Mouse (Mus musculus): Measurements from ENCODE around the gene 2010300C02Rik.
"Not testable (repeated sequence)": the region's sequence is repeated elsewhere in the genome, so short reads cannot be mapped to it uniquely, and the experiment has no call there.

Gene 2010300C02Rik

DNA sequence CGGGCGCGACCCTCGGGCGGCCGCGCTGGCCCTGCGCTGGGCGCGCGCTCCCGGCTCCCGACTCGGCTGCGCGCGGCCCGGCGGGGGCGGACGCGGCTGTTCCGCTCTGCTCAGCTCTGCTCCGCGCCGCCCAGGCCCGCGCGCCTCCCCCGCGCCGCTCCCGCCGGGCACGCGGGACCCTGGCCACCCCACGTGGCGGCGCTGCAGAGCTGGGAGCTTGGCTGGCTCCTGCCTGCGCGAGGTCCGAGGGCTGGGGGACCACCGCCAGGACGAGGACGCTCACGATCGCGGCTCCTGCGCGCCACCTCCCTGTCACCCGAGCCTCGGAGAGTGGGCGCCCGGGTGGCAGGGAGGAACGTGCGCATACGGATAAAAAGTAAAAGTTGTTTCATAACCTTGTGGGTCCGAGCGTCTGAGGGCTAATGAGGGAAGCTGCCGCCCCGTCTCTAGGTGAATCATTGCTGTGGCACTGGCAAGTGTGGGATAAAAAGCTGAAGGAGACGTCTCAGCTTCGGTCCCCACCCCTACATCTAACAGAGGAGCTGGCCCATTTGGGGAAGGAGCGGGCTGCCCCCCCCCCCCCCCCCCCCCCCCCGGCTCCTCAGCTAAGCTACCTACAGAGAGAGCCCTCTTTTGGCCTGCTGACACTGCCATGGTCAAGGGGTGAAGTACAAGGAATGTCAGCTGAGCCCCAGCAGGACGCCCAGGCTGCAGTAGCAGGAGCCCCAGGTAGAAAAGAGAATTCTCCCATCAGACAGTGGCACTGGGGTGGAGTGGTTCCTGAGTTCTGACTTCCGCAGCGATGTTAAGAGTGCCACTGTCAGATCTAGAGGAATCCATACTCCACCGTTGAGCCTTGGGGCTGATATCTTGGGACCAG is at the start of gene 2010300C02Rik:
TSS of gene 2010300C02Rik (minus strand) at position 325 of the 880 bp plus-strand sequence.
- peak; percentile 30 for DNase-seq (ENCODE audit: low read depth, low spot score)

DNA sequence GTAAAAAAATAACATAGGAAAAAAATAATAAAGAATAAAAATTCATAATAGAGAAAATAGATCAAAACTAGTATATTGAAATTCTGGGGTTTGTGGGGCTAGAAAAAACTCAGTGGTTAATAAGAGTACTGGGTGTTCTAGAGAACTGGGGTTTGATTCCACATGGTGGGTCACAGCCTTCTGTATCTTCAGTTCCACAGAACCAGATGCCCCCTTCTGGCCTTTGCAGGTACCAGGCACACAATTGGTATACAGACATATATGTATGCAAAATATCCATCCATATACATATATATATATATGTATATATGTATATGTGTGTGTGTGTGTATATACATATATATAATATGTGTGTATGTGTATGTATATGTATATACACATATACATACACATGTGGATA is 39.5 kb upstream of the 2010300C02Rik start:
- no peak for DNase-seq (ENCODE audit: low read depth, low spot score)

DNA sequence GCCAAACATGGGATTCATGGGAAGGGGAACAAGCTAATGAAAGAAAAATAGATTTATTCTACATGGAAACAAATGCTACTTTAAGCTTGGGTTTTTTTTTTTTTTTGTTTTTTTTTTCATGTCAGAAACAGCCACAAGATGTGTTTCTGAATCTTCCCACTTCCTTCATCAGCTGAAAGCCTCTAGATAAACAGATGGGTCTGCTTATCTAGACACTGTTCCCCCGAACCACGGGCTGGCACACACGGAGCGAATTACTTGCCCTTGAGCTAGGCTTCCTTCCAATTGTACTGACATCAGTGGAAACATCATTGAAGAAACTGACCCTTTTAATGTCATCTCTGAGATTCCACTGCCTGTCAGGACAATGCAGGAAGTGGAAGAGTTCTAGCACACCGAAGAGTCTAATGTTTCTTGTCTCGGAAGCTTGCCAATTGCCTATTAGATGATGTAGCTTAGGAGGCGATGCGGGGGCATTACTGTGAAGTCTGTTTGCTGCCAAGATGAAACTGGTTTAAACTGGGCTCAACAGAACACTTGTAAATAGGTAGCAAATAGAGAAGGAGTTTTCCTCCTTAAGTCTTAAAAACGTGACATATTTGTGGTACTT is 24.9 kb upstream of the 2010300C02Rik start:
- no peak for DNase-seq (ENCODE audit: low read depth, low spot score)

DNA sequence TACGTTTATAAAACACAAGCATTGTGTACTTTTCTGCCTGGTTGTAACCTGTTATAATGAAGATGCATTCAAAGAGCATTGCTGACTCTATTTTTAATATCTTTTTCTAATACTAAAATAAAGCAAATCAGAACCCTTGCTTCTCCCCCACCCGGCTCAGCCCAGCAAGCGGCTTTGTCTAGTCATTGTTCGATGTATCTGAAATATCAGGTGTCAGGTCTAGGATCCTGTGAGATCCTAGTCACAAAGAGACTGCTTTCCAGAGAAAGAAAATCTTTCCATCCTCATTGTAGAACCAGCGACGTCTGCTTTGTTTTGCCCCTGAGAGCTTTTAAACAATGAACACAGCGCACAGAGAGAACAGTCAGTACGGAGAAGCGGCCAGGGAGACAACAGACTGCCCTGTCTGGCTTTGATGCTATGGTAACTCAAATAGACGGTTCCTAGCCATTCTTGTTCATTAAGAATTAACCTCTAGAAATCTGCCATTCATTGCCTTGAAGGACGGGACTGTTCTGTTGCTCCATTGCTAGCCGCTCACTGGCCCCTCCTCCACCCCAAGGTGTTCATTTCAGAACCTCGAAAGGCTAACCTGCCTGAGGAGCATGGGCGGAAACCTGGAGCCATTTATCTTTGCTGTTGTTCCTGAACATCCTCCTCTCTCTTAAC is 22.9 kb upstream of the 2010300C02Rik start:
- DNase-seq (ENCODE audit: low read depth, low spot score), result no peak

DNA sequence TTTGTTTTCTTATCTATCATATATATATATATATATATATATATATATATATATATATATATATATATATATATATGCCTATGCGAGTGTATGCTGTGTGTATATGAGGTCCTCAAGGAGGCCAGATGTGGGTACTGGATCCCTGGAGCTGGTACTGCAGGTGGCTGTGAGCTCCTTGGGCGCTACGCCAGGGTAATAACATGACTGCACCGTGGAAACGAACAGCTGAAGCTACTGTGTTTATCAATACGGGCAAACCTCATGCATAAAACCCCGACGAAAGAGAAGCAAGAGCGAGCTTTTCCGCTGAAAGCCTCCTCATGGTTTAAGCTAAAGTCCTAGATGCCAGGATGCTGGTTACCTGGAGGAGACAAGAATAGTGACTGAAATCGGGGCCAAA is 22.2 kb upstream of the 2010300C02Rik start:
- DNase-seq (ENCODE audit: low read depth, low spot score), result no peak

DNA sequence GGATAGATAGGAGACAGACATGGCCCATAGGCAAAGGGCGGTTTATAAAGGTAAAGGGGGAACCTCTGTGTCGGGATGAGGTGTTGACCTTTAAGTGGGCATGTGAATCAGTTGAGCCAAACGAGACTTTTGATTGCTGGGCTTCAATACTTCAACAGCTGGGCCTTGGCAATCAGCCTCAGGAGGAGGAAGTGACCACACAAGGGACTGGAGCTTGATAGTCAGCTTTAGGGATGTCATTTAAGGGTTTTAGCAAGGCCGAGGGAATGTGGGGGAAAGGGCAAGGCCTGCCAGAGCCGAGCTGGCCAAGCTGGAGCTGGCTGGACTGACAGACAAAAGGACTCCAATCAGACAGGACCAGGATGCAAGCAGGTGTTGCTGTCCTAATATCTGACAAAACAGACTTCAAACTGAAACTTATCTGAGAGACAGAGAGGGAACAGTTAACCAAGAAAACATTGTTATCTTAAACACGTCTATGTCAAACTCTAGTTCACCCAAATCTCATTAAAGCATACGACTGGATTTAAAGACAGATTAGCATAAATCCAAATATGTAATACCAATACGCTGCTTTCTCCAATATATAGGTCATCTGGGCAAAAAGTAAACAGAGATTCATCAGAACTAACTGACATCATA is 20.4 kb upstream of the 2010300C02Rik start:
- DNase-seq (ENCODE audit: low read depth, low spot score), result no peak

DNA sequence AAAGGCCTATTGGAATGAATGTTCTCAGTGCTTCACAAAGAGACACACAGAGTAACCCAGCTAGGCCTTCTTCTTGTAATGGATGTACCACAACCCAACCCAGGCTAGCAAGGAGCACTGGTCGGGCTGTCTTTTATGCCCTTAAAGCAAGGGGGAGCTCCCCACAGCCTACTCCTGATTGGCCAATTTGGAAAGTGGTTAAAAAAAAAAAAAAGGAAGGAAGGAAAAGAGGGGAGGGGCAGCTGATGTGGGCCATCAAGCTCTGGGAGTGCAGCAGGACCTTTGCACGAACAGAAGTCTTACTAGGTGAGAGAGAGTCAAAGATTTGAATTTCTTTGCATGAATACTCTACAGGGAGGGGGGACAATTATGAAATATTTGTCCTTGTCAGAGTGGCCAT is 19.0 kb upstream of the 2010300C02Rik start:
- DNase-seq (ENCODE audit: low read depth, low spot score), result no peak

DNA sequence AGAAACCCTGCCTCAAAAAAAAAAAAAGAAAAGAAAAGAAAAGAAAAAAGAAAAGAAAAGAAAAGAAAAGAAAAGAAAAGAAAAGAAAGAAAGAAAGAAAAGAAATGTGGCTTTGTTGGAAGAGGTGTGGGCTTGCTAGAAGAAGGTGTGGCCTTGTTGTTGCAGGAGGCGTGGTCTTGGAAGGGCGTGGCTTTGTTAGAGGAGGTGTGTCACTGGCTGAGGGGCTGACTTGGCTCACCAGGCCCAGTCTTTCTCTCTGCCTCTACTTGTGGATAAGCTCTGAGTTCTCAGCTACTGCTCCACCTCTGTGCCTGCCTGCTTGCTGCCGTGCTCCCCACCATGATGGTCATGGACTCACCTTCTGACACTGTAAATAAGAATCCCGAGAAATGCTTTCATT is 17.2 kb upstream of the 2010300C02Rik start:
- DNase-seq (ENCODE audit: low read depth, low spot score), result no peak

DNA sequence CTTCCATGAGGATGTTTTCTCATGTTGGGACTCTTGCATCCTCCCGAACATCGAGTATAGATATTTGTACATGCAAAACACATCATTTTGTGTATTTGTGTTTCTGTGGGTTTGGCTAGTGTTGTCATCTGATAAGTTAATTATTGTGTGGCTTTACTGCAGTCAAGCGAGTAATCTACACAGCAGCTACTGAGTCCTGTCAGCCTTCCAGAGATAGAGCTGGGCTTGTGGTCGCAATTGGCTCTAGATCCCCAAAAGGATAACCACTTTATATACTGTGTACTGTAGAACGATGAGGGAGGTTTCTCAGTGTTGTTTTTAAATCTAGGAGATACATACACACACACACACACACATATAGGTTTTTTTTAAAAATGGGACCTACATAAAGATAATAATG is 16.0 kb upstream of the 2010300C02Rik start:
- DNase-seq (ENCODE audit: low read depth, low spot score), result no peak

DNA sequence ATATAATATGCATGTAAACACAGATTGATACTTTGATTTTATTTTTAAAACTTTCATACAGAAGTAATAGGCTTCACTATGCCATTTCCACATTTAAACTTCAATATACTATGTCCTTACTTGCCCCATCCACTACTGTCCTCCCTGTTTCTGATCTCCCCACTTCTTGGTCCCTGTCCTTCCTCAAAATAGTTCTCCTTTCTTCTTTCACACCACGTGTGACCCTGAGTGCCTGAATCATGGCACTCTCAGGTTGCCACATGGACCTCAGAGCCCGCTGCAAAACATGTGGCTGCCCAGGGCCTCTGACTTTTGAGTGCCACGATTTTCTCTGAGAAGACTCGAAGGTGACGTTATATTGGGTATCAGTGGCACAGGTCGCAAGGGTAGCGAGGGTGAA is 15.0 kb upstream of the 2010300C02Rik start:
- no peak for DNase-seq (ENCODE audit: low read depth, low spot score)

DNA sequence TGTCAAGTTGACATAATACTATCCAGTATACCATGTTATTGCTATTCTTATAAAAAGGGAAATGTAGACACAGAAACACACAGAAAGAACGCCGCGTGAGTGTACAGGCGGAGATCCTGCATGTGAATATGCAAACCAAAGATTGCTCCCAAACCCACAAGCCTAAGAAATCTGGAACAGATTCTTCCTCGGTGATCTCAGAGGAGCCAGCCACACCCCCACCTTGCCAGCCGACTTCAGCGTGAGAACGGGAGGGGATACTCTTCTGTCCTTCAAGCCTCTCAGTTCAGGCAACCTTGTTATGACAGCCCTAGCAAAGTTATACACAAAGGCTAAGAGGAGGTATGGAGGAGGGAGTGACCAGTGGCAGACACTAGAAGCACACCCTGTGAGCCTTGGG is 9.5 kb upstream of the 2010300C02Rik start:
- no peak for DNase-seq (ENCODE audit: low read depth, low spot score)

DNA sequence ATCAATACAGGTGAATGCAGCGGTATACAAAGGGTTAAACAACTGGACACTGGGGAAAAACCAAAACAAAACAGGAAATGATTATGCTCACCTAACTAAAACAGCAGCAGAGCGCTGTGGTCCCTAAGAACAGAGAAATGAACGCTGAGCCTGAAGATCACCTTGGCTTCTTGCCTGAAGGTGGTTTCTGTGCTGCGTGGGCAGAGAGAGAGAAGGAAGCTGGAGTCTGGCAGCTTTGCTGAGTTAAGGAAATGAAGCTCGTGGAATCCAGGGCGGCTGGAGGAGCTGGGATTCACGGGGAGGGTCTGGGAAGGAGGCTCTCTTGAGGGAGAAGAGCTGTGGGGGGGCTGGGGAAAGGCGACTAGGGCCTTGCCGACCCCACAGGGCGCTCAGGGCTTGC is 8.2 kb upstream of the 2010300C02Rik start:
- DNase-seq (ENCODE audit: low read depth, low spot score), result no peak

DNA sequence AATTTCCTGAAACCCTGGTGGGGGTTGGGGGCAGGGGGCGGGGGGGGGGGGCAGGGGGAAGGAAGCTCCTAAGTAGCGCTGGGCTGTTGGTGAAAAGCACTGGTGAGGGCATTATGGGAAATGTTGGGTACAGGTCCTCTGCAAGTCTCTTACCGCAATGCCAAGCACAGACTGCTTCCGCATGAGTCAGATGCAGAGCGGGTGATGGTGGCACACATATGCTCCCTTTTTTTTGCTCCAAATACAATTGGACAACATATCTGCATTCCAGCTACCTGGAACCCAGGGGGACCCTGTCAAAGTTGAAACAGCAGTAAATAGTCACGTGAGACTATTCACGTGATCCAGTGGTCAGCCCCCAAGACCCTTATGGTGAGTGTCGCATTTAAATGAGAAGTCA is 7.3 kb upstream of the 2010300C02Rik start:
- no peak for DNase-seq (ENCODE audit: low read depth, low spot score)

DNA sequence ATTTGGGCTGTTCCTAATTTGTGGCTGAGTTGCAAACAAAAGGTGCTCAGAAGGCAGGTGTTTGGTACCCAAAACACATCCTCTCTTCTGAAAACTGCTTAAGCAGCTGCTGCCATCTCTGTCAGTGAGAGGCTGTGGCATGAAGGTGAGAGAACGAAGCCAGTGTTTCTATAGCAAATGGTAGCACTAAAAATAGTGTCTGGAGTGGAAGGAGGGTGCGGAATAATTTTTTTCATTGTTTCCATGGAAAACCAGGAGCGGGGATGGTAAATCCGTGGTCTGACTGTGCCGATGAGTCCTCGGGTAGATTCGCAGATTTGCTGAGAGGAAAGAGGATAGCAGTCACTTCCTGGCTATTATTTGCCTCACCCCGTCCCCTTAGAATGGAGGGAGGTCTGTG is 6.5 kb upstream of the 2010300C02Rik start:
- DNase-seq (ENCODE audit: low read depth, low spot score), result no peak

DNA sequence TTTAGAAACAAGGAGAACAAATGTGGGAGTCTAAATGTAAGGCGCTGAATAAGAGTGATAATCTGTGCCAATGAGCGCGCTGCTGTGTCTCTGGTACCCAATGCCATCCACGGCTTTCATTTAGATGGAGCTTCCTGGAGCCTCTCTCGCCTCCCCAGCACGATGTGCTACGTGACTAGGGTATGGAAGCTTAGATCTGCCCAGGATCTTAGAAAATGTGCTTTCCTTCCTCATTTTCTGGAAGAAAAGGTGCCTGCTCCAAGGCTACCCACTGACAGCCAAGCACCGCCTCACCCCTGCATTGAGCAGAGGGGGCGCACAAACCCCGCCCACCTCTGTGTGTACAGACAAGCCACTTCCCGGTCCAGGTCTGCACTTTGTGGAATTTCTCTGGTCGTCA is 6.0 kb upstream of the 2010300C02Rik start:
- no peak for DNase-seq (ENCODE audit: low read depth, low spot score)

DNA sequence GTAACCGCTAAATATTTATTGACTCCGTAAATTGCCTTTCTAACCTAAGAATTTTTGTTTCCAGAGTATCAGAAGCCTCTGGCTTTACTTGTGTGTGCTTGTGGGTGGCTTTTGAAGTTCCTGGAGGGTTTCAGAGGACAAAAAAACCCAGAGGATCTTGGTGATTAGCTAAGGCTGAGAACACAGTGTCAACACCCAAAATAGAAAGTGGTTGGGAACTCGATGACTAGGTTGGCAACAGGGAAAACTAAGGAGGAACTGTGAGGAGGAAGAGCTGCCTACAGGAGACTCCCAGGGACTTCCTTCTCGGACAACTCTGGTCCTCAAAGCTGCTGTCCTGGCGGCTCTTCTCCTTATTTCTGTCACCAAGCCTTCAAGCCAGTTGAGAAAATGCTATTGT is 1.2 kb upstream of the 2010300C02Rik start:
- no peak for DNase-seq (ENCODE audit: low read depth, low spot score)

DNA sequence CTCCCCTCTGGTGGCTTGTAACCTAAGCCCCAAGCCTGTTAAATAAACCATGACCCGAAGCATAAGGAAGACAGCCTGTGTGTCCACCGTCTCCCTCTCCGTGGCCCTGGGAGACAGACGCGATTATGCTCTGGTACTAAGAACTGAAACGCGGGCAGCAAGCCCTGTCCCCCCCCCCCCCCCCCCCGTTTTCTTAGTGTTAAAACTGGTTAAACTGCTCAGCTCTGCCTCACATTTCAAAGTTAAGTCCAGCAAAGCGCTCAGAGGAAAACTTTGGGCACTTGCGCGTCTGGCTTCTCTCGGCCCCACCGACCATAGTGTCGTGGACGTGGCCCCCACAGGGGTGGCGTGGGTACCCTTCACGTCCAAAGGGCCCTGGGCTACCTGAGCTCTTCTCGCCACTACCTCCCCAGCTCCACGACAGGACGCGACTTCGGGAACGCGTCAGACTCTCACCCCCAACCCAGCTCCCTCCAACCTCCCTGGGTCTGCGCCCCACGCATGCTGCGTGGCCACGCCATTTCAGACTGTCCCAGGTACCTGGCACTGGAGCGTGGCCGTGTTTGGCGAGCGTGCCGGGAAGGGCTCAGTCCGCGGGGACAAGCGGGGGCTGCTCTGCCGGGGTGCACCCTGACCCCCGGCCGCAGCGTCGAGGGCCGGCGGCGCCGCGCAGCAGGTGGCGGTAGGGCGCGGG is 708 bp downstream of the 2010300C02Rik start:
- DNase-seq (ENCODE audit: low read depth, low spot score), result no peak

DNA sequence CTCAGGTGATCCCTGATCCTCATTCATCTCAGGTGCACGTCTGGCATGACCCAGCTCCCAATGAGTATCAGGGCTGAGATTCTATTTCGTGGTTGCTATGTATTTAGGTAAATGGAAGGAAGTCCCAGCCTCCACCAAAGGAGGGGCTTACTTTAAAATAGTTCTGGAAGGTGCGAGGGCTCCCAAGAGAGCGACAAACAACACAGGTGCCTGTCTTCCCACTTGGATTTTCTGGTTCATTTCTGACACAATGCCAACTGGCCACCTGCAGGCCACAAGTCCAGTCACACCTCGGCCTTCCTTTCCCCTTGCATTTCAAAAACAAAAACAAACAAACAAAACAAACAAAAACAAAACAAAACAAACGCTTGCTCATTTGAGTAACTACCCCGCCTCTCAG is 1.4 kb downstream of the 2010300C02Rik start:
- no peak for DNase-seq (ENCODE audit: low read depth, low spot score)

DNA sequence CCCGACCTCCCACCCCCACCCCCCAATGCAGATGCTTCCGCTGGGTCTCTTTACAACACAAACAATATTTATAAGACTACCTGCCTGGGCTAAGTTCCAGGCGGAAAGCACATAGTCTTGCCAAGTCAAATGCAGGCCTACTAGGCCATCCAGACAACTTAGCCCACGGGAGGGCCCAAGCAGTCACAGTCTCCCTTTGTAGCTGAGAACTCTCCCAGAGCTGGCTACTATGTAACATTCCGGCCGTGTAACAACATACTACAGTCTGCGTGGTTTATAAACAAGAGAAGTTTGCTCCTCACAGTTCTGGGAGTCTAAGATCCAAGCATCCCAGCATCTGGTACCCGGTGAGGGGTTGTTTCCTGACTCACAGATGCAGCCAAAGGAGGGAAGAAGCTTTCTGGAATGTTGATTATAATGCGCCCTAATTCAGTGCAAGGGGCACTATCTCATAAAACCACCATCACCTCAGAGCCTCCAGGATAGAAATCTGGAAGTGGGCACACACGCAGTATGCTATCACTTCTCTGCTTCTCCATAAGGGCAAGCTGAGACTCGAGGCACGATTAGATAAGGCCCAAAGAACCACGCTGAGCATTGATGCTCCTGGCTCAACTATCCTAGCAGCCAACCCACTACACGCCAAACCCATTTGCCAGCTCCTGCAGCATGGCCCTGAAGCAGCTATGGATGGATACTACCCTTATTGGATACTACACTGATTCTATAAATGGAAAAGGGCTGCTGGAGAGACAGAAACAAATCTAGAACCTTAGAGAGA is 2.3 kb downstream of the 2010300C02Rik start:
- no peak for DNase-seq (ENCODE audit: low read depth, low spot score)

DNA sequence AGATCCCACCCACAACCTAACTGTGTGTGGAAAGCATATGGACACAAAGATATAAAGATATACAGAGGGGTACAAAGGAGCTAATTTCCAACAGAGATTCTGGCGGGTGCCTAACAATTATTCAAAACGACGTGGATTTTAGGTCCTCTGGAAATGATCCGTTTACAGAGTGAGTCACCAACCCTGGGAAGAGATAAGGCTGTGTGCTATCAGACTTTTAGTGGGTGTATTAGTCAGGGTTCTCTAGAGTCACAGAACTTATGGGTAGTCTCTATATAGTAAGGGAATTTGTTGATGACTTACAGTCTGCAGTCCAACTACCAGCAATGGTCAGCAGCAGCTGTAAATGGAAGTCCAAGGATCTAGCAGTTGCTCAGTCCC is 7.5 kb downstream of the 2010300C02Rik start:
- not testable (repeated sequence) for DNase-seq (ENCODE audit: low read depth, low spot score)

Data from embryo, embryonic 11.5 days (tissue).